Mouse (Mus musculus): ENCODE data around the gene Fastkd1. TPM values are rescaled to one million over a fixed set of nuclear protein-coding genes. Genes with fewer than 3 reads are reported as not detected.
"Not testable (repeated sequence)": the region's sequence is repeated elsewhere in the genome, so short reads cannot be mapped to it uniquely, and the experiment has no call there.

Gene Fastkd1
- total RNA-seq (2022), result 10 to 100 TPM; 15.3 to 18.6 (median 16.7) TPM

DNA sequence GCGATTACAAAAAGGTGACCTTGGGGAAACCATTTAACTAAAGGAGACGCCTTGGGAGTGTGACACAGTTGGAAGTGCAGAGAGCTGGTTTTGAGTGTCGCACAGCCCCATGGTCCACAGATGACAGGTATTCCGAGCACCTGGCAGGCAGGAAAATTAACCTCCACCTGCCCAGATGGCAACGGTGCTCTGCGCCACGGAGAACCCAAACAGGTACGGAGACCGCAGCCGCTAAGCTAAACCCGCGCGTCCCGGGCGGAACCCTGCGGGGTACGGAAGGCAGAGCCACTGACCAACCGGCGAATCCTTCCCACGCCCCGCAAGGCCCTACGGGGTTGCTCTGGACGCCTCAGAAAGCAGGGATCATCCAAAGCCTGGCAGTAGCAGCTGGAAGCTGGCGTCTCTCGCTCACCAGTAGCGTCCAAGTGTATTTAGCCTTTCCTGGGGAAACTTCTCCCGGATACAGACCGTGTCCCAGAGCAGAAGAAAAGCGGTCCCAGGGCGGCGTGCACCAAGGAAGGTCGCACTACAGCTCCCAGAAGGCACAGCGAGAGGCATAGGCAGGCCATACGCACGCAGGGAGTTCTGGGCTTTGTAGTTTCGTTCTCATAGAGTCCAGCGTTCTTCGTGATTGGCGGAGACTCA lies at the start of gene Fastkd1:
Gene Fastkd1 (minus strand): TSS at position 536 of the 645 bp plus-strand sequence.
- DNase-seq (ENCODE audit: low spot score in 2 of 2), result peak; percentile 82 to 90

DNA sequence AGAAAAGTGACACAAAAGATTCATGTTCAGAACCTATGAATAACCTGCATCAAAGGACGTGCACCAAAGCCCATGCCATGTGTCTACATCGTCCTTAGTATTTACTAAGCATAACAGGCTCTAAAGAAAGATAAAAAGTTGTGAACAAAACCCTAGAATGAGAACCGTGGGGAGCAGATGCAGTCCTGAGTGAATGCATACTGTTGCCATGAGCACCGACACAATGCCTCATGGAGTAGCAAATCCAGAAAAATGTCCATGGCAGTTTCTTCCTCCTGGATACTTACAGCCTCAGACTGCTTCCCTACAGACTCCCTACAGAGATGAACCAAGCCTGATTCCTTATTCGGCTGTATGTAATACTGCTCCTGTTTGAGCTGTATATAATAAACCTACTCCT lies 47.7 kb upstream of the Fastkd1 start:
- DNase-seq (ENCODE audit: low spot score in 2 of 2), result no peak

DNA sequence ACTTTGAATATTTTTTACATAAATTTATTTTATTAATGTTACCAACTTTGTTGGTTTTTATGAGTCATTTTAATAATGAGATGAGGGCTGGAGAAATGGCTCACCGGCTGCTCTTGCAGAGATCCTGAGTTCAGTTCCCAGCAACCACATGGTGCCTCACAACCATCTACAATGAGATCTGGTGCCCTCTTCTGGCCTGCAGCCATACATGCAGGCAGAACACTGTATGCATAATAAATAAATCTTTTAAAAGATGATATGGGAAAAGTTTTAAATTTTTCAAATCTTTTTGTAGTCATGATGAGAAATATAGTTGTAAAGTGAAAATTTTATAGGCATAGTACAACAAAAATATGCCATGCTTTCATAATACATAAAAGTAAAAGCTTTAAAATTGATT lies 31.8 kb upstream of the Fastkd1 start:
- DNase-seq (ENCODE audit: low spot score in 2 of 2), result no peak

DNA sequence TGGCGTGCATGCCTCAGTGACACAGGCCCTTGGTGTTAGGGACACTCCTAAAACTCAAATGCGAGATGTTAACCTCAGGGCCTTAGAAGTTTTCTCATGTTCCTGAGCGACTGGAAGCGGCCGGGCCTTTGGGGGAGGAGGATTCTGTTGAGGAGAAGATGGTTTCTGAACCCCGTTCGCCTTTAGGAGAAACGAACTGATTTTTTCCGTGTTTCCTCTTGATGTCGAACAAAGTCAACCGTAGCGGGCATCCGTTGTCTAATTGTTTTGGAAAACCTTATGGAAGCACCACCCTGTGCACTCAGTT lies 10.2 kb upstream of the Fastkd1 start:
- no peak for DNase-seq (ENCODE audit: low spot score in 2 of 2)

DNA sequence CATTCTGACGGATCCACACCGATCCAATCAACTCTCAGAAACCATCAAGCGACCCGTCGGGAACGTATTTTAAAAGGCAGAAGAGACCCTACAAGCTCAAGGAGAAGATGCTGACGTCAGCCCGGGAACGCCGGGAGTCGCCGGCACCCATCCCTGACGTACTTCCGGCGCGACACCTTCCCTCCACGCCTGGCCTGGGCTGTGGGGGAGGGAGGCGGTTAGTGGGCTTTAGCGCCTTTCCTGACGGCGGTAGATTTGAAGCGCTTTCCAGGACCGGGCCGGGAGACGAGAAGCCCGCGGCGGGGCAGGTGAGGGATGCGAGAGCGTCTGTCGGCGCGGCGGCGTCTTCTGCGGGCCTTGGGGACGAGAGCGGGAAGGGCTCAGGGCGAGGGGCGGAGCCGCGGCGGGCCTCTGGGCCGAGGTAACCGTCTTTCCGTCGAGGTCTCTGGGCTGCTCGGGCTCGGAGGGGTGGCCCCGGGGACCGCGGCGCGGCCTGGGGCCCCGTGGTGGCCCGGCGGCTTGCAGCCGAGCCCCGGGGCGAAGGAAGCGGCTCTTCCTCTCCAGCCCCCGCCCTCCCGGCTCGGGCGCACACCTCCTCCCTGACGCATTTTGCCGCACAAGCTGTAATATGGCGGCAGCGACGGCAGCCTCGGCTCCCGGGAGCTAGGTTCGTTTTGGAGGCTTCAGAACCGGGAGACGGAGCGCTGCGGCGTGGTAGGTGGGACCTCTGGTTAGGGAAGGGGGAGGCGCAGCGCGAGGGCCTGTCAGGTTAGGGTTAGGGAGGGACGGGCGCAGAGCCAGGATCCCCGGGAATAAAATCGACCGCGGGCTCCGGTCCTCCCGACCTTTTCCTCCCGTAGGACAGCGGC lies 9.6 kb upstream of the Fastkd1 start:
- DNase-seq (ENCODE audit: low spot score in 2 of 2), result peak; percentile 91

DNA sequence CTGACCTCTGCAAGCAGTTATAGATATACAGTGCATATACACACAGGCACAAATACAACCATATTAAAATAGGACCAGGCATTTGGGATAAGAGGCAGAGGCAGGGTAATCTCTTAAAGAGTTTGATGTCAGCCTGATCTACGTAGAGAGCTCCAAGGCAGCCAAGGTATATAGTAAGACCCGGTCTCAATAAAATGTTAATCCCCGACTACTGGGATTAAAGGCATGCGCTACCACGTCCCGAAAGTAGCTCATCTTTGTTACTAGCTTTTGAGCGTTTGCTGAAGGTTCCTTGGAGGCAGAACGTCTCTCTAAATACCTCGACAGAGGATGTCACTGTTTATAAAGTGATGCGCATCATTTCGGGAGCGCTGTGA lies 8.9 kb upstream of the Fastkd1 start, which contains the start of gene Ppig:
Gene Ppig (plus strand): TSS at position 273 of the 377 bp plus-strand sequence.
- no peak for DNase-seq (ENCODE audit: low spot score in 2 of 2)

DNA sequence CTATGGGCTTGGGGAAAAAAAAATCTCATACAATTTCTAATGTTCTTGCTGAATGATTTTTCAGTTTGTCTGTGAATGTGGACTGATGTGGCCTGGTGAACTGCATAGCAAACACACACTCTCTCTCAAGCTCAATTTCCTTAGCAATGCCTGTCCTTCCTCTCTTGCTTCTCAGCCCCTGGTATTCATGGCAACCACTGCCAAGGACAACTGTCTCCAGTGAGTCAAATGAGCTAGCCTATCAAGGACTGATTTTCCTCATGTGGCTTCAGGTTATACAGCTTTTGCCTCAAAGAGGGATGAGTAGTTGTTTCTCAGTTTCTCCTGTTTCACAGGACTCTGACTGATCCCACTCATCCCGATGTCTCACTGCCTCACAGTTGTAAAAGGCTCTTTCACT lies 5.8 kb upstream of the Fastkd1 start:
- no peak for DNase-seq (ENCODE audit: low spot score in 2 of 2)

DNA sequence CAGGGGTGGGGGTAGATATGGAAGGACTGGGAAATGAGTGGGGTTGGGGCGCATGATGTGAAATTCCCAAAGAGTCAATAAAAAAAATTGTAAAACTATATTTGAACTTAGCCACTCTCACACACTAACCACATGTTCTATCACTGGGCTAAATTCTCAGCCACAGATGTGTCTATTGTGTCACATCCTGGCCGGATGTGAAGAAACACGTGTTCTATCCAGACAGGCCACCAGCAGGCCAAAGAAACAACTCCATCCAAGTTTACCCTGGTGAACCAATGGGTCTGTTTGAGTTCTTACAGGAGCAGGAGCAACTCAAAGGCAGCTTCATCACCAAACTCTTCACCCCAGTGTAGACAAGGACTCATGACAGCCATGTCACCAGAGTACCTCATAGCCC lies 3.2 kb upstream of the Fastkd1 start:
- no peak for DNase-seq (ENCODE audit: low spot score in 2 of 2)

DNA sequence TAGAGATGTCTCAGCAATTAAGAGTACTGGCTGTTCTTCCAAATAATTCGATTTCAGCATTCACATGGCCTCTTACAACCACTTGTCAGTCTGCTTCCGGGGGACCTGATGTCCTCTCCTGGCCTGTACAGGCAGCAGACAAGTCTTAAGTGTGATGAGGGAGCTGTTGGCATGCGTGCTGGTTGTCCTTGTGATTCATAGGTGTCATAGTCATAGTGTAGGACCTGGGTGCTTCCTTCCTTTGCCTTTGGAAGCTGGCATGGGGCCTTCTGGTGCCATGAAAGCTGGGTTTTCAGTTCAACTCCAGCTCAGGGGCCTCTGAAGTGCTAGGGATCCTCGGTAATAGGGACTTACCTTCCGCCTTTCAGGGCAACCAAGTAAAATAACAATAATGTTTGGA lies 810 bp upstream of the Fastkd1 start:
- no peak for DNase-seq (ENCODE audit: low spot score in 2 of 2)

DNA sequence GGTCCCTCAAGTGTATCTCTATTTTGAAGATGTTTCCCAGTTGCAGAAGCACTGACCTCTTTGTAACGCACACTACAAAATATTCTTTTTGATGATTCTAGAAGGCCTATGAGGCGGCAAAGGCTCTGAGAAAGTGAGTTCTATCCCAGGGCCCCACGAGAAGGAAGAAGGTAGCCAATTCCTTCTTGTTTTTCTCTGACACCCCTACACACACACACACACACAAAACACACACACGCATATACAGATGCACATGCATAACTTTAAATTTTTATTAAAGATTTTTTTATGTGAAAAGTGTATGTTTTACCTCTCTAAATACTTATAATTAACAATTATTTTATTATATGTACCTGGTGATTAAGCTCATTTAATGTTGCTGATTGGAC lies 304 bp upstream of the Fastkd1 start:
- DNase-seq (ENCODE audit: low spot score in 2 of 2), result no peak

DNA sequence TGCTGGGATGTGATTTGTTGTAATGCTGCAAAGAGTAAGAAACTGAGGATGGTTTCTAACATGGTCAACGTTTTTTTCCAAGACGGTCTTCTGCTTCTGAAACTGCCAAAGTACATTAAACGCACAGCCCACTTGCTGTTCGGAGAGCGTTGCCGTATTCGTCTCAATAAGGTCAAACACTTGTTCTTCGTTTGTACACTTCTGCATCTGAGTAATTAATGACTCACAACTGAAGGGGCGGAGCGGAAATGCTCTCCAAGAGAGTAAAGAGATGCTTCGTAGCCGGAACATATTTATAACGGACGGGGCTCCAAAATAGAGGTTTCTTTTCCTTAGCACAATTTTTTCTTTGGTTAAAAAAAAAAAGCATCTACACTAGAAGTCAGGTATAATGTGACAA lies 1.1 kb downstream of the Fastkd1 start:
- no peak for DNase-seq (ENCODE audit: low spot score in 2 of 2)

DNA sequence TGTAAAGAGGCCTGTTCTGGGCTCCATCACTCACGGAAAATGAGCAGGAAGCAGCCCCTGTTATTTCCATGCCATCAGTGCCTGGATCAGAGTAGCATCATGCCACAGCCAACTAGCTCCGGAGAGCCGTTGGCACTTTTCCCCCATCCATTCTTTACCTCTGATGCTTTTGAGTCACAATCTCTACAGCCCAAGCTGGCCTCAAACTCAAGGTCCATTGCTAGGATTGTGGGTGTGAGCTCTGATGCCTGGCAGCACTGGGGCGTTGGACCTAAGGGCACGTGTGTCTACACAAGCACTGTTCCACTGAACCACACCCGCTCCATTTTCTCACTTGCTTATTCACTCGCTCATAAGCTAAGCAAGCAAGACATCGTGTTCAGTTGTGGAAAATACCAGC lies 12.9 kb downstream of the Fastkd1 start:
- DNase-seq (ENCODE audit: low spot score in 2 of 2), result no peak

DNA sequence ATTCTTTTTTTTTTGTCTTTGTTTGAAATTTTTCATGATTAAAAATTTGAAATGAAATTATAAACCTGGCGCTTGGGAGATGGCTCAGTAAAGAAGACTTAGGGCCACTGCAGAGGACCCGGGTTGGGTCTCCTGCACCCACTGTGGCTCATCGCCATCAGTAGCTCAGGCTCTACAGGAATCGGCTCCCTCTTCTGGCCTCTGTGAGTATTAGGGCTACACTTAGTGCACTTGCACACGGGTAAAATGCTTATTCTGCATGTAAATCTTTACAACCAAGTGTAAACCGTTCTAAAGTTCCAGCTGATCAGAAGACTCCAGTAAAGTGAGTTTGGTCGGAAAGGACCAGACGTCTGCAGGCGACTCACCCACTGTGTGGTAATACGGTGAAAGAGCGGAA lies 19.8 kb downstream of the Fastkd1 start:
- no peak for DNase-seq (ENCODE audit: low spot score in 2 of 2)

DNA sequence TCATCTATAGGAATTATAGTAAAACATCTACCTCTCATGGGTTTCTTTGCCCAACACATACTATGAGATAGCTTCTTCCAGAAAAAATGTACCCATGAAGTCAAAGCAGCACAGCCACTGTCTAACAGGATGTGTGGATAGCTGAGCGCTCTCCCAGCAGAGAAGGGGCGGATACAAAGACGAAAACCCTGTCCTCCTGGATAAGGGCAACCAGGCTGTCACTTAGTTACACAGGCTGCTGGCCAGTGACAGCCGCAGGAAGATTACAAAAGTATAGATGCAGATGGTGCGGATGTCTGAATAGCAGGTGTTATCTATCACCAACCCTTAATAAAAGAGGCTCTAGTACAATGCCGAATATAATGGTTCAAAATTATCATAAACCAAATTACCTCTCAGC lies 22.5 kb downstream of the Fastkd1 start:
- no peak for DNase-seq (ENCODE audit: low spot score in 2 of 2)

DNA sequence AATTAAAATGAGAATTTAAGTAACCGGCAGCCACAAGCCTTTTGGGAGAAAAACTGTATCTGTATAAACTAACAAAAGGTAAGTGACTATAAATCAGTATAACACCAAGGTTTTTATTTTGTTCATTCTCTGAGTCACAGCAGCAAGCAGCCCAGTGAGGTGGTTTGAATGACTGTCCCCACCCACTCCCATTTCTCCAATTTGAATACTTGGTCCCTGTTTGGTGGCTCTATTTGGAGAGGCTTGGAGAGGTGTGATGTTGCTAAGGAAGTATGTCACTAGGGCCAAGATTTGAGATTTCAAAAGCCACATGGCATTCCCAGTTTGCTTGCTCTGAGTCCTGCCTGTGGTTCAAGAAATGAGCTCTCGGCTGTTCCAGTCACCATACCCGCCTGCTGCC lies 23.1 kb downstream of the Fastkd1 start:
- no peak for DNase-seq (ENCODE audit: low spot score in 2 of 2)

DNA sequence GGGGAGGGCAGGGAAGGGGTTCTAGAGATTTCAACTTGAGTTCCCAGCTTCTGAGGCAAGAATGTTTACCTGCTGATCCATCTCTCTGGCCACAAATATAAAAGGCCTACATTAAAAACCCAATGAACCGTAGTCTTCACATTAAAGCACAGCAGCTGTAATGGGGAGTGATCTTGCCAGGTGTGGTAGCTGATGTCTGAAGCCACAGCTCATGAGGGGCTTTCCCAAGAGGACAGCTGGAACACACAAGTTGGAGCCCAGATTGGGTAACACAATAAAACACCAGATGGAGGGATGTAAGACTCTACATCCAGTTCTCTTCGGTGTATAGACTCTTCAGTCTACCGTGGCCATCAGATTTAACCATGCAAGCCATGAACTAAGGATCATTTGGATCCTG lies 28.8 kb downstream of the Fastkd1 start:
- no peak for DNase-seq (ENCODE audit: low spot score in 2 of 2)

DNA sequence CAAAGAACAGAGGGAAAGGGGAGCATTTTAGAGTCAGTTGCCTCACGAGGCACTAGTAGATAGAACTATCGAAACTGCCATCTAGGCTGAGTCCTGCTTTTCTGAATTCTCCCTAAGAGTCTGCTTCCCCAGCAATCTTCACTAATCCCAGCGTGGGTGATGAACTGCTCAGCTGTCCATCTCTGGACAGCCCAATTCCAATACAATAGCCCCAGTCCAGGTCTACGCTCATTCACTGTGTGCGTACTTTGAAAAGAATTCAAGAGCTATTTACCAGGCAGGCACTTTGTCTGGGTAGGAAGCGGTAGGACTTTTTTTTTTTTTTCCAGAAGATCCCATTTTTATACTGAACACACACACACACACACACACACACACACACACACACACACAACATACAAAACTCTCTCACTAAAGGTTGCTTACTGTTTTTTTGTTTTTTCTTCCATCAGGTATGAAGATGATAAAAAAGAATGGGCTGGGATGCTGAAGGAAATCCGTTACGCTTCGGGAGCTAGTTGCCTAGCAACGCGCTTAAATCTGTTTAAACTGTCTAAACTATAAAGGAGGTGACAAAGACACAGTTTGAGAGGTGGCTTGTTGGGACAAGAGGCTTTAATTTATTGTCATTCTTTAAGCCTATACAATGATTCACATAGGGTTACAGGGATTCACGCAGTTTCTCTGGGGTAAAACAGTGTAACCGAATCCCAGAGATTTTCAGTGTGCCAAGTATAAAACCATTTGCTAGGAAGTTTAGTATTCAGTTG lies 30.1 kb downstream of the Fastkd1 start:
- no peak for DNase-seq (ENCODE audit: low spot score in 2 of 2)

DNA sequence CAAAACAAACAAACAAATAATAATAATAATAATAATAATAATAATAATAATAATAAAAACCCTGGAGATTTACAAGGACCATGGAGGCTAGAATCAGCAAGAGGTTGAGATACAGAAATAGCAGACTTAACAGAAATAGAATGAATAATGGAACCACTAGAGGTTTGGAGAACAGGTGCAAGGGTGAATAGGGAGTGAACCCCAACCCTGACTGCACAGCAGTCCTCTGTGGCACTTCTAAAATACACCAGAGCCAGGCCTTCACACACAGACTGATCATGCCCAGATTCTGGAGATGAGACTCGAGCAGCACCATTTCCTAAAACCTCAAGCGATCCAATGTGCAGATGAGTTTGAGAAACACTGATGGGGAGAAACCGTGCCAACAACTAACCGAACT lies 31.4 kb downstream of the Fastkd1 start:
- no peak for DNase-seq (ENCODE audit: low spot score in 2 of 2)

DNA sequence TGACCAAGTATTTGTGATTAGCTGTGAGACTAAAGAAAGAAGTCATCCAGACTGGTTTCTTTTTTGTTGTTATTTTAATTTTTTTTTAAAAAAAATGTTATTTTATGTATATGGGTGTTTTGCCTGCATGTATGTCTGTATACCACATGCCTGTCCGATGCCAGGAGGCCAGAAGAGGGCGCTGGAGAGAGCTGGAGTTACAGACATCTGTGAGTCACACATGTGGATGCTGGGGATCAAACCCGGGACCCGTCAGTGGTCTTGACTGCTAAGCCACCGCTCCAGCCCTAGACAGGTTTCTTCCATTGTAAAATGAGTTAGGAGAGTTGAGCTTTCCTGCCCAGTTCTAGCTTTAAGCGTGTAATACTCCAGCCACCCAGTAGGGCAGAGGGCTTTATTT lies 33.3 kb downstream of the Fastkd1 start:
- no peak for DNase-seq (ENCODE audit: low spot score in 2 of 2)

DNA sequence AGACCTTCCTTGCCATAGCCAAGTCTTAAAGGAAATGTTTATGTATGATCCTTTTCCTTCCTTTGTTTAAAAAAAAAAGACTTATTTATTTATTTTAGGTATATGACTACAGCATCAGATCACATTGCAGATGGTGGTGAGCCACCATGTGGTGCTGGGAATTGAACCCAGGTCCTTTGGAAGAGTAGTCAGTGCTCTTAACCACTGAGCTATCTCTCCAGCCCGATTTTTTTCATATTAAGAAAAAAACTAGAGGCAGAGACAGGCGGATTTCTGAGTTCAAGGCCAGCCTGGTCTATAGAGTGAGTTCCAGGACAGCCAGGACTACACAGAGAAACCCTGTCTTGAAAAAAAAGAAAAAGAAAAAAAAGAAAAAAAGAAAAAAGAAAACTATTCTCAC lies 36.1 kb downstream of the Fastkd1 start:
- not testable (repeated sequence) for DNase-seq (ENCODE audit: low spot score in 2 of 2)

DNA sequence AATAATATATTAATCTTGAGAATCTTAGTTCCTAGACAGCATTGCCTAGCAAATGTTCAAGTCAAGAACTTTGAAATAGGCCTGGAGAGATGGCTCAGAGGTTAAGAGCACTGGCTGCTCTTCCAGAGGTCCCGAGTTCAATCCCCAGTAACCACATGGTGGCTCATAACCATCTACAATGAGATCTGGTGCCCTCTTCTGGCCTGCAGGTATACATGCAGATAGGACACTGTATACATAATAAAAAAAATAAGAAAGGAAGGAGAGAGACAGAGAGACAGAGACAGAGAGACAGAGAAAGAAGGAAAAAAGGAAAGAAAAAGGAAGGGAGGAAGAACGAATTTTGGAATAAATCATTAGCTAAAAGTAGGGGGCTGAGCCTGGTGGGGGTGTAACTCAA lies 36.6 kb downstream of the Fastkd1 start:
- DNase-seq (ENCODE audit: low spot score in 2 of 2), result no peak

DNA sequence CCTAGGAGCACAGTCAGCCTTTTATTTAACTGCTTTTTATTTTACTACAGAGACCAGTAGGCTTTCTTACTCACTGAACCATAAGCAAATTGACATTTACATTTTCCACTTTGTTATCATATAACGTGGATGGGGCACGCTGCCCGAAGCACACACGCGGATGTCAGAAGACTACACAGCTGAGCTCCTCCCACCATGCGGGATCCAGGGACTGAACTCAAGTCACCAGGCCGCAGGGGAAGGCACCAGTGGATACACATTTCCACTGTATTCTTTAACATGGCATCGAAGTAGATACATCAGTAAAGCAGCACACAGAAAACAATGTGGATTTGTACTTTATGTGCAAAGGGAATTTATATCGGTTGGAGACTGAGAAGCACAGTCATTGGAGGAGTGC lies 38.0 kb downstream of the Fastkd1 start:
- no peak for DNase-seq (ENCODE audit: low spot score in 2 of 2)

Data from left cerebral cortex, adult 8-10 months (tissue).